Mouse (Mus musculus) mouse trophoblast stem cell (cell line): ENCODE data around the gene Rras.

Experiments
- in situ Hi-C, 2 experiments: fragments of 300-500 bp; cut with MseI, MboI; formaldehyde crosslinking; loops; 2 replicates in 1 of 2; 3 replicates in 1 of 2; pipeline ENCODE4 v1.15.1; 2025

The Rras gene

GRCm38 (mm10) chr7:45025601-45026220 is 8.0 kb downstream of the Rras start:
- in situ Hi-C loops, result no loop called here

DNA sequence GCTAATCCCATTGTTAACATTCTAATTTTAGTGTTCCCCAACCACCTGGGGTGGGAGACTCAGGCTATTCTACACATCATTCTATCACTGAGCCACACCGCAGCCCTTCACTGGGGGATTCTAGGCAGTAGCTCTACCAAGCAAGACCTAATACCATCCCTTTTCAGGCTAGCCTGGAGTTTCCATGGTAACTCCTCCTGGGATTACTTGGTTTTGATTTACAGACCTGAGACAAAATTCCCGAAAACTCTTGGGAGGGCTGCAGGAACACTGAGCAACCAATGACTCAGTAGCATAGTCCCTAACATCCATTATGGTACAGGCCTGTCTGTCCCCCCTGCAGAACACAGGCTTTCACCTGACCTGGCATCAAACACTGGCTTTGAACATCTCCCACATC is 8.5 kb downstream of the Rras start:
- in situ Hi-C loops, result no loop called here

- in situ Hi-C loops, result no loop called here
These were observed 10.0 kb downstream of the Rras start for GRCm38 (mm10) chr7:45027761-45028160.

DNA sequence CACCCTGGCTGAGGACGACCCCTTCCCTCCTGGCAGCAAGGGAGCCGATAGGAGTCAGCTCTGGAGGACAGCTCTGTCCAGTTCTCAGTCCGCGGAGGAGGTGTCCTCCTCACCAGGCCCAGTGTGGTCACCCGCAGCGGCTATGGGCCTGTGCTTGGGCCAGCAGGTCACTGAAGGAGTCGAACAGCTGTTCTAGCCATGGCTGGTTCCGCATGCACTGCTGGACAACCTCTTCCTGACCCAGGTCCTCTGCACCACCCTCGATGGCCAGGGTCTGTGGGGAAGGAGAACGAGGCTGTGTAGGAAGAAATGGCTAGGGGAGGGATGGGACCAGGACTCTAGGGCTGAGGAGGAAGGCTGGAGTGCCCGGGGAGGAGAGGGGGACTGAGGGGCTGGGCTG is 10.6 kb downstream of the Rras start:
- in situ Hi-C loops, result no loop called here

GRCm38 (mm10) chr7:45029995-45030394 is 12.2 kb downstream of the Rras start:
- in situ Hi-C loops, result no loop called here

- in situ Hi-C loops, result no loop called here
These were observed 13.1 kb downstream of the Rras start for GRCm38 (mm10) chr7:45030857-45031256.

DNA sequence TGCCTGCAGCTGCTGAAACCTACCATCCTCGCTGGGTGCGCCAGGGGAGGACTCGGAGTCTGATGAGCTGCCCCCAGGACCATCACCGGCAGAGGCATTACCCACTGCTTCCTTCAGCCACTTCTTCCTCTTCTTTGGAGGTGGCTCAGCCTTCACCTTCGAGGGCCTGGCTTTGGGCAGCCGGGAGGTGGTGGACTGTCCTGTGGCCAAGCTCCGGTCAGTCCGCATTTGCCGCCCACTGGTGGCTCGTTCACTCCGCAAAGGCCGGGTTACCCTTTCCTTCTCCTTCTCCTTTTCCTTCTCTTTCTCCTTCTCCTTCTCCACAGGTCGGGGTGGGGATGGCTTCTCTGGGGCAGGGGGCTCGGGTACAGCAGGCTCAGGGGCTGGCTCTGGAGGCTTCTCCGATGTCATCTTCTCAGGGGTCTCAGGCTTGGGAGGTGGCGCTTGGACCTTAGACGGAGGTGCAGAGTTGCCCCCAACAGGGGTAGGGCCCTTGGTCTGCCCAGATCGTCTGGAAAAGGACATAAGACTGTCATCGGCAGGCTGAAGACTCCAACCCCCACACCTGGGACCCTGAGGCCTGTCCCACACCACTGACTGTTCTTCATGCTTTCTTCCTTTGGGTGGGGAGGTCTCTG is 16.1 kb downstream of the Rras start:
- in situ Hi-C loops, result no loop called here

DNA sequence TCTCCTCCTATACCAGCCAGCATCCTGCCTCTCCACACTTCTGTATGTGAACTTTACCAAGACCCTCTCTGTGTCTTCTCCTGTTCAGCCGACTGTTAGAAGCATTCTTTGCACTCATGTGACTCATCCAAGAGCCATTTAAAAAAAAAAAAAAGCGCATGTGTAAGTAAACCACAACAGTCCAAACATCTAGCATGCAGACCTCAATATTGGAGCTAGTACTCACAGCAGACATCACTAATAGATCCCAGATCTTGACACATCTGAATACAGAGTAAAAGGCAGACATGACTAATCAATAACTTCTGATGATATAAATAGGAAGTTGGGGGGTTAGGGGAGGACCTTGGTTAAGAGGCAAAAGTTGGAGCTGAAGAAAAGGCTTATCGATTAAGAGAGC is 17.9 kb downstream of the Rras start:
- in situ Hi-C loops, result no loop called here

- in situ Hi-C loops, result no loop called here
These were observed 18.9 kb downstream of the Rras start for GRCm38 (mm10) chr7:45036702-45037101.

- in situ Hi-C loops, result no loop called here
These were observed 20.1 kb downstream of the Rras start for GRCm38 (mm10) chr7:45037720-45038361.

- in situ Hi-C loops, result no loop called here
These were observed 20.6 kb downstream of the Rras start for GRCm38 (mm10) chr7:45038411-45038810.

DNA sequence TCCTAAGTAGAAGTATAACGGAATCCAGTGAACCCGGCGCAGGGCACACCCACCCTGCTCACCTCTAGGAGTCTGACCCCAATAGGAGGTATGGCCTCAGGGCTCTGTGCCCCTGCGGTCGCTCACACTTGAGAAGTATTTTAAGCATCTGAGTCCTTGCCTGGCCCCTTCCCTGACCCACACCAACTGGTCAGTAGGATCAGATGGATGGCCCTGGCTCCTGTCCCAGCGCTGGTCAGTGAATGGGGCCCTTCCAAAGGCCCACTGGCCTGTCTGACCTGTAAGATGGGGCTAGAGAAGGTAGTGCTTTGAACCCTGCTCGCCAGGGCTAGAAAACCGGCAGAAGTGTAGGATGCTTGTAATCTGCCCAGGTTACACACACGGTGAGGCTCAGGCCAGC is 23.1 kb downstream of the Rras start:
- in situ Hi-C loops, result no loop called here

DNA sequence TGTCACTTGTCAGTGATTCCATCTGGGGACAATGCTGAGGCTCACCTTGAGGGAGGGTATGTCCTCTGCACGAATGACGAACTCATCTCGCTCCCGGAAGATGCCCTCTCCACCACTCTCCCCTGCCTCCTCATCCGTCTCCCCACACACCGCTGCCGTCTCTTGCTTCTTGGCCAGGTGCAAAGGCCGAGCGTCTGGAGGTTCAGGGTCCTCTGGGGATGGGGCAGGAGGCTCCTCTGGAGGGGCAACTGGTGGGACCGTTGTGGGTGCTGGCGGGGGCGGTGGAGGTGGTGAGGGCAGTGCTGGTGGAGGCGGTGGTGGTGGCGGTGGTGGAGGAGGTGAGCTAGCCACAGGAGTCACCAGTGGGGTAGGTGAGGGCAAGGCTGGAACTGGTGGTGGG is 25.5 kb downstream of the Rras start:
- in situ Hi-C loops, result no loop called here

GRCm38 (mm10) chr7:45045741-45046140 is 28.0 kb downstream of the Rras start:
- in situ Hi-C loops, result no loop called here

DNA sequence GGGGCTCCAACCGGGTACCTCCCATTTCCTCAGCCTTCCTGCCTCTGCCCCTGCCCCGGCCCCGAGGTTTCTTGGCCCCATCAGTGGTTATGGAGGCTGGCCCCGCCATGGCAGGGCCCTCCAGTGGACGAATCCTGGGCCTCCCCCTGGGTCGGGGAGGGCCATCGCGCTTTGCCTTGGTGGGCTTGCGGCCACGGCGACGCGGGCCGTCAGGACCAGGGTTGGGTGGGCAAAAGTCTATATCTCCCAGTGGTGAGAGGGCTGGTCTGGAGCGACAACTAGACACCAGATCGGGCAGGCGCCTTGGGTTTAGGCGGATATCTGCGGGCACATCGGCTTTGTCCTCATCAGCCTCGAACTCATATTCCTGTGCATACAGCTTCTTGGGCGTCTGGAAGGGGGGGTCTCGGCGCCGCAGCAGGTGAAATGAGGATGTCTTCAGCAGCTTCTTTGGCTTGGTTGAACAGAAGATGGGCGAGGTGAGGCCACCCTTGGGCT is 29.1 kb downstream of the Rras start:
- in situ Hi-C loops, result no loop called here

- in situ Hi-C loops, result no loop called here
These were observed 29.7 kb downstream of the Rras start for GRCm38 (mm10) chr7:45047491-45047890.

GRCm38 (mm10) chr7:45048001-45048890 is 30.5 kb downstream of the Rras start:
- in situ Hi-C loops, result no loop called here

GRCm38 (mm10) chr7:45048923-45049657 is 31.3 kb downstream of the Rras start:
- in situ Hi-C loops, result no loop called here

GRCm38 (mm10) chr7:45050945-45051600 is 33.3 kb downstream of the Rras start:
- in situ Hi-C loops, result no loop called here

DNA sequence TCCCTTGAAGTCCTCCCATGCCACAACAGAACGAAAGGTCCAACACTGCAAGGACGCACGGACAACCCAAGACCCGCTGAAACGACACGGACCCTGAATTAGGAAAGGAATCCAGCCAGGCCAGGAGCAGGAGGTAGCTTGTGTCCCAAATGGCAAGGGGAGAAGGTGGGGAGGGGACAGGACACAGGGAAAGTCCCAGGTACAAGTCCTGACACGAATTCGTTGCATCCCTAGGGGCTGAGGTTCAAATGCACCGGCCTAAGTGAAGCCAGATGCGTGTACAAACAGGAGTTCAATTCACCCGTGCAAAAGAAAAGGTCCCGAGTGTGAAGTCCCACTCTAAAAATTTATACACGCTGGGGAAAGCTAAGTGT is 33.8 kb downstream of the Rras start:
- in situ Hi-C loops, result no loop called here
